Mouse (Mus musculus): ENCODE measurements around the gene Gmeb1. TPM values are rescaled to one million over a fixed set of nuclear protein-coding genes. Genes with fewer than 3 reads are reported as not detected.
"Not testable (repeated sequence)": the region's sequence is repeated elsewhere in the genome, so short reads cannot be mapped to it uniquely, and the experiment has no call there.

Gene Gmeb1
- polyA plus RNA-seq, 1 experiment from 2014 or later = 43.3 TPM

DNA sequence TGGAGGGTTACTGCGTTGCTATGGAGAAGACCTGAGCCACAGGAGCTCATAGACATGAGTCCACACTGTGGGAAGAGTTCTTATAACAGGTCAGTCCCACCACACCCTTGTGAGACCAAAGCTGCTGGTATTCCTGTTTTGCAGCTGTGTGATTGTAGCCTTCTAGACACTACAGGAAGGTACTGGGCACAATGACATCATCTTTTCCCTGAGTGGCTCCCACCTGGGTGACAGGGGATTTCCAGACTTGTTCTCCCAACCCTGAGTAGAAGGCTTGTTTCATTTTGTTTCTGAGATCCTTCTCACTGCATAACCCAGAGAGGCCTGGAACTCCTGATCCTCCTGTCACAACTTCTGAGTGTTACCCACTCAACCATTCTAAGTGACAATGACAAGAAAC is 38.4 kb upstream of the Gmeb1 start:
- no peak overlapping the region for H3K9ac ChIP-seq
- peaks cover 6% of the 10 kb centered on the region; the same call in 1 of the 2 replicates for H3K4me1 ChIP-seq
- H3K27ac ChIP-seq = no peak overlapping the region
- 93% methylated on average over 1 of the region's 1 CpGs for WGBS
- H3K9me3 ChIP-seq (replicated peaks) = no peaks in the 10 kb centered on the region
- H3K4me3 ChIP-seq = no peak overlapping the region
- no peaks in the 10 kb centered on the region for H3K36me3 ChIP-seq
- H3K27me3 ChIP-seq = no peaks in the 10 kb centered on the region
- no peak overlapping the region for H3K4me2 ChIP-seq (replicated peaks)
- ATAC-seq (ENCODE audit: low FRiP score) = no peak

DNA sequence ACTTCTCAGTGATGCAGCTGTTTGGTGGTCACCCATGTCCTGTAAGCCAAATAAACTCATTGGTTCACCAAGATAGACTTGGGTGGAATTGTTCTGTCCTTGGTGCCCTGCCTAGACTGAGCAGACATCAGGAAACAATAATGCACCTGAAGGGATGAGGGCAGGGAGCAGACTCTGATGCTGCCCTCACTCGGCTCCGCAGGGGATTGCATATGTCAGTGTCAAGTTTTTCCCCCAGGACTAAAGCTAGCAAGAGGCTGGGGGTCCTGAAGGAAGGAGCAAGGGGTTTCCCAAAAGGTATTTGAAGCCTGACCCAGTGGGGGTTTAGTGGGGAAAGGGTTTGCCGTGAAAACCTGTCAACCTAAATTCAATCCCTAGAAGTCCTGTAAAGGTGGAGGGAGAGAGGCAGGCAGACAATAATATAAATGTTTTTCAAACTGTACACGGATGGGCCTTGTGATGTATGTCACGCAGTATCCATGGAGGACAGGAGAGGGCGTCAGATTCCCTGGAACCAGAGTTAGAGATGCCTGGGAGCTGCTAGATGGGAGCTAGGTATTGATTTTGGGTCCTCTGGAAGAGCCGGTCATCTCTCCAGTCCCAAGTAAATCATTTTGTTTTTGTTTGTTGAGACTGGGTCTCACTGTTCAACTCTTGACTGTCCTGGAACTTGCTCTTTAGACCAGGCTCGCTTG is 34.4 kb upstream of the Gmeb1 start:
- Histone ChIP-seq H3K4me3 (no peak overlapping the region), H3K9ac (no peak overlapping the region), H3K9me3 (replicated peaks) (no peaks in the 10 kb centered on the region), H3K36me3 (peaks cover 31% of the 10 kb centered on the region), H3K27ac (no peak overlapping the region), H3K4me1 (no peaks in the 10 kb centered on the region), H3K27me3 (no peaks in the 10 kb centered on the region), H3K4me2 (replicated peaks) (no peak overlapping the region)
- WGBS = 47% methylated on average over 8 of the region's 8 CpGs
- ATAC-seq (ENCODE audit: low FRiP score) = no peak

DNA sequence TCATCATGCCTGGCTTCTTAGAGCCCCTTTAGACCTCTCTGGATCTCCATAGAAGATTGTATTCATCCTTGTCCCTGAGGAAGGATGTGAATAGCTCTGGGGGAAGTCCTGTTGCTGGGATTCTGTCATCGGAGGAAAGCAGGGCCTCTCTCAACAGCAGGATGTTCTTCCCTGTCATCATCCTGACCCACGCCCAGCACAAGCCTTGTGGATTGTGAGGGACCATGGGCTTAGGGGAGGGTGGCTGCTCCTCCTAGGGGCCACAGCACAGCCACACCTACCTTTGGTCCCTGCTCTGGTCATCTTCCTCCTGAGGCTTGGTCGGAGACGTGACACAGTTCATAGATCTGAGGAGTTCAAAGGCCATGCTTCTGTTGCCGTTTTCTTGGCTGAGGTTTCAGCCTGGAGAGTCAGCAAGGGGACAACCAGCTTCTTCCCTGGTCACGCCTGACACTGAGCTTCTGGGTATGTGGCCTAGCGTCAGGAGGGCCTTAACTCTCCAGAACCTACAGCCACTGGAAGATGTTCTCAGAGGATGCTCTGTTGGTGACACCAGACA is 32.4 kb upstream of the Gmeb1 start:
- Histone ChIP-seq H3K4me1 (no peaks in the 10 kb centered on the region), H3K4me3 (no peak overlapping the region), H3K9me3 (replicated peaks) (no peaks in the 10 kb centered on the region), H3K4me2 (replicated peaks) (no peak overlapping the region), H3K27me3 (no peaks in the 10 kb centered on the region), H3K9ac (no peak overlapping the region), H3K36me3 (peaks cover 44% of the 10 kb centered on the region), H3K27ac (no peak overlapping the region)
- ATAC-seq (ENCODE audit: low FRiP score) = no peak
- WGBS = 90% methylated on average over 7 of the region's 7 CpGs

DNA sequence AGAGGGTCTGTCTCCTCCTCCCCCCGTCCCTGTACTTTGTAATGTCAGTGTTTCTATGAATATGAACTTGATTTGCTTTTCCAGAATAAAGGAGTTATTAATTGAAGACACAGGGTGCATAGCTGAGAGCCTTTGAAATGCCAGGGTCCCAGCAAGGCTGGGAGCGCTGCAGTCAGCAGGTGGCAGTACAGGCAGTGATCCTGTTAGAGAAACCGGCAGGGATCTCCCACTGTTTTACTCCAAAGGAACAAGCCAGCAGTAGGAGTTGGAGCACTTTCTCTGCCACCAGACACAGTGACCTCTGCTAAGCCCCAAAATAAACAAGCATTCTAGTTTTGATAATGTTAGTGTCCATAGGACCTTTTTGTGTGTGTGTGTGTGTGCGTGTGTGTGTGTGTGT is 31.6 kb upstream of the Gmeb1 start:
- 47% methylated on average over 4 of the region's 4 CpGs for WGBS
- H3K4me3 ChIP-seq = no peak overlapping the region
- no peaks in the 10 kb centered on the region for H3K9me3 ChIP-seq (replicated peaks)
- peaks cover 44% of the 10 kb centered on the region for H3K36me3 ChIP-seq
- H3K9ac ChIP-seq = no peak overlapping the region
- no peak for ATAC-seq (ENCODE audit: low FRiP score)
- no peaks in the 10 kb centered on the region for H3K27me3 ChIP-seq
- H3K27ac ChIP-seq = no peak overlapping the region
- H3K4me1 ChIP-seq = no peaks in the 10 kb centered on the region
- H3K4me2 ChIP-seq (replicated peaks) = no peak overlapping the region

DNA sequence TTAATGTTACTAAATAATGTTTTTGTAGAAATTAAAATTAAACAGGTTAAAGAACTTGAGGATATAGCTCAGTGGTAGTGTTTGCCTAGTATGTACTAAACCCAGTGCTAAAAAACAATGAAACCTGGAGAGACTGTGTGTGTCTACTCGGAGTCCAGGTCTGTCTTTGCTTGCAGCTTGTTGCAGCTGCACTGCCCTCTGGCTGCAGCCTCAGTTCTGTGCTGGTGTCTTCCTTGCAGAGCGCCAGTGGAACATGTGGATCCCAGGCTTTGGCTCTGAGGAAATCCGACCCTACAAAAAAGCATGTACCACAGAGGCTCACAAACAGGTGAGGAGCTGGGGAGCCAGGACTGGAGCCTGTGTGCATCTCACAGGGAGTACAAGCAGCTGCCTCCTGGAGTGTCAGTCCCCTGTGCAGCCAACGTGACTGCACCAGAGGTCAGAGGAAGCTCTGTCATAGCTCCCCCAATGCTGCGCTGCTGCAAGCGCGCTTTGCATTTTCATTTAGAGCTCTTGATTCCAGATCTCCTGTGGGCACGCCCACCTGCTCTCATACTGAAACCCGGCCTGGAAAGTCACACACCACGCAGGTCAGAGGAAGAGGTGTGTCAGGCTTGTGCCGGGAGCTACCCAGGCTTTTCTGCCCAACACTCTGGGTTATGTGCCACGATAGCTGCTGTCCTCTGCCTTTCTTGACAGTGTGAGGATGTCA is 30.4 kb upstream of the Gmeb1 start:
- peaks cover 50% of the 10 kb centered on the region for H3K36me3 ChIP-seq
- ATAC-seq (ENCODE audit: low FRiP score) = no peak
- WGBS = 82% methylated on average over 12 of the region's 12 CpGs

DNA sequence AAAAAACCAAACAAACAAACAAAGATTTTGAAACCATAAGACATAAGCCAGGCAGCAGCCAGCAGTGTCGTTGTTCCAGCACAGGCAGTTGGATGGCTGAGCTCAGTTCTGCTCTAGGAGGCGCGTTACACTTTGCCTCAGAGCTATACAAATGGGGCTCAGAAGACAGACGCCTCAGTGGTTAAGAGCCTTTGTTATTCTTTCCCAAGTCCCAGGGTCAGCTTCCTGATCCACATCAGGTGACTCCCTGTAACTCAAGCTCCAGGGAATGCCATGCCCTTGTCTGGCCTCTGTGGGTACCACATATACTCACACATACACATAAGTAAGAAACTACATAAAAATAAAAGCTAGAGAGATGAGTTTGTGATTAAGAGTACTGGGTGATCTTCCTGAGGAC is 29.7 kb upstream of the Gmeb1 start:
- H3K27me3 ChIP-seq = no peaks in the 10 kb centered on the region
- H3K4me2 ChIP-seq (replicated peaks) = no peak overlapping the region
- H3K4me3 ChIP-seq = no peak overlapping the region
- no peaks in the 10 kb centered on the region for H3K4me1 ChIP-seq
- no peak overlapping the region for H3K9ac ChIP-seq
- peaks cover 55% of the 10 kb centered on the region for H3K36me3 ChIP-seq
- ATAC-seq (ENCODE audit: low FRiP score) = no peak
- 93% methylated on average over 4 of the region's 4 CpGs for WGBS
- H3K27ac ChIP-seq = no peak overlapping the region
- H3K9me3 ChIP-seq (replicated peaks) = no peaks in the 10 kb centered on the region

More for the DNA sequence above, 30.4 kb upstream of the Gmeb1 start:
- Histone ChIP-seq H3K4me1 (no peaks in the 10 kb centered on the region), H3K27ac (no peak overlapping the region), H3K4me2 (replicated peaks) (no peak overlapping the region), H3K9me3 (replicated peaks) (no peaks in the 10 kb centered on the region), H3K27me3 (no peaks in the 10 kb centered on the region), H3K4me3 (no peak overlapping the region), H3K9ac (no peak overlapping the region)

DNA sequence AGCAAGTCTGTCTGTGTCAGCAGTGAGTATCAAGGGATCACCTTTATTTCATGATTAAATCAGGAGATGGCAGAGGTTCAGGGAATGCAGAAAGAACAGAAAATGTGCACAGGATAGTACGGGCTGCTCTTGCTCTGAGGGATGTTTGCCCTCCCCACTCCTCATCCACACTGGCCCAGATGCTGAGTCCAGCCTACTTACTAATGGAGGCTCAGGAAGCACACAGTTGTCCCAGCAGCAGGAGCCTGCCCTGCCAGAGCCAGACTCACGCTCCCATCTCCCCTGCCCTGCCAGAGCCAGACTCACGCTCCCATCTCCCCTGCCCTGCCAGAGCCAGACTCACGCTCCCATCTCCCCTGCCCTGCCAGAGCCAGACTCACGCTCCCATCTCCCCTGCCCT is 27.4 kb upstream of the Gmeb1 start:
- ATAC-seq (ENCODE audit: low FRiP score) = not testable (repeated sequence)

DNA sequence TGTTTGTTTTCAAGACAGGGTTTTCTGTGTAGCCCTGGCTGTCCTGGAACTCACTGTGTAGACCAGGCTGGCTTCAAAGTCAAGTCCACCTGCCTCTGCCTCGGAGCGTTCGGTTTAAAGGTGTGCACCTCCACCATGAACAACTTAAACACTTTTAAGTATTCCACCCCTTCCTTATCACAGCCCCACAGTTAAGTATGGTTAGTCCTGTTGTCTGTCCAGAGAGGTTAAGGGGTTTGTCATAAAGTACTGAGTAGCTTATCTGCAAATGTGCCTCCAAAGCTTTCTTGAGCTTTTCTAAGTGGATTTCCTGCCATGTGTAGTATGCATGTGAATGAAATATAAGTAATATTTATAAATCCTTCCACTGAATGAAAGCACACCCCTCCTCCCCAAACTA is 14.5 kb upstream of the Gmeb1 start:
- H3K27ac ChIP-seq = no peak overlapping the region
- H3K4me1 ChIP-seq = peaks cover 20% of the 10 kb centered on the region
- H3K27me3 ChIP-seq = no peaks in the 10 kb centered on the region
- WGBS = 96% methylated on average over 3 of the region's 3 CpGs
- H3K9me3 ChIP-seq (replicated peaks) = no peaks in the 10 kb centered on the region
- no peak overlapping the region for H3K4me2 ChIP-seq (replicated peaks)
- no peak for ATAC-seq (ENCODE audit: low FRiP score)
- no peak overlapping the region for H3K4me3 ChIP-seq
- no peak overlapping the region; the same call in 1 of the 2 replicates for H3K9ac ChIP-seq
- peaks cover 4% of the 10 kb centered on the region; the same call in 1 of the 2 replicates for H3K36me3 ChIP-seq

More for the DNA sequence above, 27.4 kb upstream of the Gmeb1 start:
- peaks cover 67% of the 10 kb centered on the region for H3K36me3 ChIP-seq
- WGBS = 92% methylated on average over 3 of the region's 5 CpGs
- not testable (repeated sequence) for H3K9ac ChIP-seq; H3K4me1 ChIP-seq; H3K27me3 ChIP-seq; H3K4me2 ChIP-seq (replicated peaks); H3K4me3 ChIP-seq; H3K27ac ChIP-seq; H3K9me3 ChIP-seq (replicated peaks)

DNA sequence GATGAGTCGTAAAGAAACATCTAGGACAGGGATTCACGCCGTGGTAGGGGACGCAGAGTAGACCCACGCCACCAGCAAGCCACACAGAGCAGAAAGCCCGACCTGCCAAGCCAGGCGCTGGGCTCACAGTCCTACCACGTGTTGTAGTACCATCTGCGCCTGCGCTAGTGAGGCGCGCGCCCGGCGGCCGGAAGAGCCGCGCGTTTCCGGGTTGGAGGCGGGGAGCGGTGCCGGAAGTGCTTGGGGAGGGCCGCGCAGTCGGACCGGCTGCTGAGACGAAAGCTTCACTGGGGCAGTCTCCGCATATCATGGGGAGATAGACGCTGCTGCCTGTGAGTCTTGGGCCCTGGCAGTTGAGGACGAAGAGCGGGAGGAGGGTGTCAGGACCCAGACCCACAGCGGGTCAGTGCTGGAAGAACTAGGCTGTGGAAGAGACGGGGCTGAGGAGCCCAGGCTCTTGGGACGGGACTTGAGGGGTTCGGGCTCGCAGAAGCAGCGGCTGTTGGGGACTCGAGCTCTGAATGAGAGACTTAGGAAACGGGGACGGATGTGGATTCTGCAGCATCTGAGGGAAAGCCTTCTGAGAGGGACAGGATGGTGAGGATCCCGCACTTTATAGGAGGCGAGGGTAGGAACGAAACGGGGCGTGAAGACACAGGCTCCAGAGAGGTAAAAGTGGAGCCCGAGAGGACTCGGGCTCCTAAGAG is 12.9 kb upstream of the Gmeb1 start, which contains the start of gene Taf12:
Gene Taf12 (plus strand): TSS at position 220 of the 707 bp plus-strand sequence.
- peak within 1 kb of the TSS; percentile 92 for H3K27ac ChIP-seq
- H3K4me1 ChIP-seq = peaks cover 23% of the 10 kb centered on the region
- H3K4me2 ChIP-seq (replicated peaks) = peak within 1 kb of the TSS; percentile 93
- peak within 1 kb of the TSS; percentile 71 for H3K4me3 ChIP-seq
- H3K9ac ChIP-seq = peak within 1 kb of the TSS; percentile 83
- under 1% methylated on average over 48 of the region's 48 CpGs for WGBS
- no peaks in the 10 kb centered on the region for H3K9me3 ChIP-seq (replicated peaks)
- peak; percentile 91 for ATAC-seq (ENCODE audit: low FRiP score)
- H3K27me3 ChIP-seq = no peaks in the 10 kb centered on the region
- H3K36me3 ChIP-seq = no peaks in the 10 kb centered on the region

DNA sequence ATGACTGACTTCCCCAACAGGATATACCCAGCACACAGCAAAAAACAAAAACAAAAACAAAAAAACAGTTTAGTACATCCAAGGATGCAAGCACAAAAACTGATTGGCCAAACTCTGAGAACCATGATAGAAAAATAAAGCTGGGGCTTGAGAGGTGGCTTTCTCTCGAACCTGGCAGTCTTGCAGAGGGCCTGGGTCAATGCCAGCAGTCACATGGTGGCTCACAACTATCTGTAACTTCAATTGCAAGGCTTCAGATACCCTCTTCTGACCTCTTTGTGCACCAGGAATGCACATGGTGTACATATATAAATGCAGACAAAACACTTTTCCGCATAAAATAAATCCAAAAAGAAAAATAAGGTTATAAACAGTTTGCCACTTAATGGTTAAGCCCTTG is 11.8 kb upstream of the Gmeb1 start:
- Histone ChIP-seq H3K27ac (no peak overlapping the region), H3K36me3 (no peaks in the 10 kb centered on the region), H3K27me3 (no peaks in the 10 kb centered on the region), H3K4me2 (replicated peaks) (peak overlapping the region; percentile 93), H3K9me3 (replicated peaks) (no peaks in the 10 kb centered on the region), H3K9ac (no peak overlapping the region), H3K4me1 (peaks cover 23% of the 10 kb centered on the region), H3K4me3 (no peak overlapping the region)
- no peak for ATAC-seq (ENCODE audit: low FRiP score)
- WGBS = 79% methylated on average over 2 of the region's 2 CpGs

DNA sequence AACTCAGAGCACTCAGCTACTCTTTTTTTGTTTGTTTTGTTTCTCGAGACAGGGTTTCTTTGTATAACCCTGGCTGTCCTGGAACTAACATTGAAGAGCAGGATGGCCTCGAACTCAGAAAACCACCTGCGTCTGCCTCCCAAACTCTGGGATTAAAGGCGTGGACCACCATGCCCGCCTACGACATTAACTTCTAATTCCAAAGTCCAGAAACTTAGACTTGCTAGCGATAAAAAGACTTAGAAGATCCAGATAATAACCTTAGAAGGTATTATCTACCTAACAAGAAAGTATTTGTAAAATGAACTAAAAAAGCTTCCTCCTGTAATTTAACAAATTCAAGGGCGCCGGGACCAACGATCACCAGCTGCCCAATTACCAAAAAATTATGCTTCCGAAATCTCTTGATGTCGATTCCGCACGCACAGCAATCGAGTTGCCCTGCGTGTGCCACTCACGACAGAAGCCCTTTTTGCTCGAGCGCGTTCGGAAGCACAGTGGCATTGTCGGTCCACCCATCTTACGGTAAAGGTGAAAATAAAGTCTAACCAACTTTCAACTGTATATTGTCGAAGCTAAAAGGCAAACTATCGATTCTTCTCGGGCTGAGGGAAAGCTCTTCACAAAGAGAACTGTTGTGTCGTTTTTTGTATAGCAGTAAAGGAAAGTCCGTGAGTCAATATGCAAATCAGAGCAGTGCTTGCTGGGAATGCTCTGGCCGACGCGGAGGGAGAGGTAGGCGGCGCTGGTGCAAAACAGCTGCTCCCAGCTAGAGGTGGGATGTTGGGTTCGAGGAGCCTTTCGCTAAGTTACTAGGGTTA is 8.5 kb upstream of the Gmeb1 start:
- Histone ChIP-seq H3K9ac (peak overlapping the region; percentile 59; the same call in 1 of the 2 replicates), H3K4me2 (replicated peaks) (peak overlapping the region; percentile 46), H3K4me3 (peak overlapping the region; percentile 18; the same call in 1 of the 2 replicates), H3K27ac (peak overlapping the region; percentile 92), H3K36me3 (no peaks in the 10 kb centered on the region), H3K27me3 (no peaks in the 10 kb centered on the region), H3K9me3 (replicated peaks) (no peaks in the 10 kb centered on the region), H3K4me1 (peaks cover 12% of the 10 kb centered on the region)
- ATAC-seq (ENCODE audit: low FRiP score) = peak; percentile 75
- under 1% methylated on average over 35 of the region's 35 CpGs for WGBS

Measured in hindbrain, embryonic 12.5 days (tissue).